Mouse (Mus musculus) naive thymus-derived CD4-positive, alpha-beta T cell, adult 5 months (primary cell): ENCODE results near the gene Ube3a. TPM values are rescaled to one million over a fixed set of nuclear protein-coding genes. Genes with fewer than 3 reads are reported as not detected.

Experiments
- polyA plus RNA-seq: library from polyadenylated mRNA; unstranded; fragments of 100-300 nt; shearing (Covaris generic); gene quantifications from one replicate; pipeline ENCODE4 v1.2.1, GENCODE M21; 2017

Gene Ube3a
- 181 TPM for polyA plus RNA-seq

GRCm38 (mm10) chr7:59228045-59228865 lies at the start of gene Ube3a:
Gene Ube3a (plus strand): TSS chr7:59228750.

